Mouse (Mus musculus) forebrain, embryonic 14.5 days (tissue): ENCODE measurements around the gene Adprhl1. TPM values are rescaled to one million over a fixed set of nuclear protein-coding genes. Genes with fewer than 3 reads are reported as not detected.
A peak's percentile ranks its signal among the peaks of the same experiment; 100 is the strongest.

Experiments used
- ATAC-seq: fragments of 200-750 bp; cut with Nextera tagmentation; 2 replicates; pipeline ENCODE4 v1.8.0; 2017; ENCODE audit warnings: mild to moderate bottlenecking, moderate library complexity
- DNase-seq: peaks from one replicate; pipeline ENCODE4 v3.0.0-alpha.2; 2015; ENCODE audit warnings: low spot score
- H3K27ac ChIP-seq: fragments of 300-500 bp; sonication (generic); 2 replicates; pipeline ENCODE4 v1.5.1; 2014; ENCODE audit warnings: low read depth, mild to moderate bottlenecking, control low read depth, low read length, moderate library complexity
- H3K27me3 ChIP-seq: fragments of 300-500 bp; sonication (generic); replicated peaks from 2 replicates; pipeline ENCODE4 v1.6.1; 2014; ENCODE audit warnings: low read length, control low read depth, mixed read lengths; ENCODE audit not compliant: control insufficient read depth, insufficient read depth
- H3K36me3 ChIP-seq: fragments of 300-500 bp; sonication (generic); 2 replicates; pipeline ENCODE4 v1.6.1; 2014; ENCODE audit warnings: low read length, control low read depth; ENCODE audit not compliant: control insufficient read depth, insufficient read depth
- H3K4me1 ChIP-seq: fragments of 300-500 bp; sonication (generic); 2 replicates; pipeline ENCODE4 v1.6.1; 2014; ENCODE audit warnings: antibody characterized with exemption, low read length, control low read depth; ENCODE audit not compliant: control insufficient read depth, insufficient read depth
- H3K4me2 ChIP-seq: fragments of 300-500 bp; sonication (generic); 2 replicates; pipeline ENCODE4 v1.6.1; 2014; ENCODE audit warnings: mild to moderate bottlenecking, control low read depth, low read length
- H3K4me3 ChIP-seq: fragments of 300-500 bp; sonication (generic); 2 replicates; pipeline ENCODE4 v1.5.1; 2014; ENCODE audit warnings: low read depth, low read length, control low read depth
- H3K9ac ChIP-seq: fragments of 300-500 bp; sonication (generic); 2 replicates; pipeline ENCODE4 v1.6.1; 2014; ENCODE audit warnings: mild to moderate bottlenecking, low read length, control low read depth, moderate library complexity
- H3K9me3 ChIP-seq: fragments of 300-500 bp; sonication (generic); replicated peaks from 2 replicates; pipeline ENCODE4 v1.6.1; 2016; ENCODE audit warnings: low read length, control low read depth, mixed read lengths; ENCODE audit not compliant: control insufficient read depth
- WGBS: fragments of 180-500 bp; shearing (Covaris S2); extraction: QIAGEN DNeasy Blood & Tissue Kit; methylation state at CpG from one replicate; pipeline ENCODE4 v1.1.7; 2014; 5-methylcytosine and 5-hydroxymethylcytosine counted together
- polyA plus RNA-seq: library from polyadenylated mRNA; unstranded; fragments of >200 nt; fragmentation: Nextera tagmentation; extraction: Ambion mirVana; gene quantifications from 2 replicates; pipeline ENCODE4 v1.2.1, GENCODE M21; 2014

Adprhl1 gene
- polyA plus RNA-seq, 1 experiment from 2014 or later = not detected

DNA sequence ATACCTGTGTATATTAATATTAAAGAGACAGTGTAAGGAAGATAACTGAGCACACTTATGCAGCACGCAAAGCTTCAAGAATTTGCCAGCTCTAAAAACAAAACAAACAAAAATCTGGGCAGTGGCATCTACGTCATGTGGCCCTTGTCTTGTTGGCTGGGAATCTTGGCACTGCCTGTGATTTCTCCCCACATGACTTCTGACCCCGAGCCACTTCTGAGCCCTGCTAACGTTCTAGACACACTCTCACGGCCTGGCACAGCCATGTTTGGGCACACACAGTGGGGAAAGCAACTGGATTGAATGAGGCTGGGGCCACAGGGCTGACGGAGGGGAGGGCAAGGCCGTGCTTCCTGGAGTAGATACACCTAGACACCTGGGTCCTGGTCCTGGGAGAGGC lies 13.3 kb downstream of the Adprhl1 start:
- Histone ChIP-seq H3K4me3 (no peak overlapping the region), H3K27ac (no peak overlapping the region), H3K9ac (no peak overlapping the region), H3K27me3 (no peaks in the 10 kb centered on the region), H3K9me3 (no peaks in the 10 kb centered on the region), H3K36me3 (no peaks in the 10 kb centered on the region), H3K4me2 (no peak overlapping the region), H3K4me1 (no peaks in the 10 kb centered on the region)
- DNase-seq = no peak
- 86% methylated on average over 7 of the region's 7 CpGs for WGBS
- no peak for ATAC-seq

DNA sequence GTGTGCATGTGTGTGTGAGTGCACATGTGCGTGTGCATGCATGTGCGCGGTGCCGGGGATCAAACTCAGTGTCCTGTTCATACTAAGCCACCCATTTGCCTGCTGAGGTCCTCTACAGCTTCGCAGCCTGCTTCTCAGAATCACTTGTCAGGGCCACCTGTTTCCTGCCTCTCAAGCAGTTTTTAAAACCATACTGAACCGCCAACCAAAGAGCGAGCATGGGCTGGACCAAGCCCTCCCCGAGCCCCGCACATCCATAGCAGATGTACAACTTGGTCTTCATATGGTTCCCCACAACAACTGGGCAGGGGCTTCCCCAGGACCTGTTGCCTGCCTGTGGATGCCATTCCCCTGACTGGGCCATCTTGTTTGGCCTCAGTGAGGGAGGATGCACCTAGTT lies 13.9 kb downstream of the Adprhl1 start:
- Histone ChIP-seq H3K9me3 (no peaks in the 10 kb centered on the region), H3K4me2 (no peak overlapping the region), H3K27ac (no peak overlapping the region), H3K4me1 (no peaks in the 10 kb centered on the region), H3K4me3 (no peak overlapping the region), H3K27me3 (no peaks in the 10 kb centered on the region), H3K36me3 (no peaks in the 10 kb centered on the region), H3K9ac (no peak overlapping the region)
- DNase-seq (no peak), ATAC-seq (no peak)
- WGBS = 95% methylated on average over 9 of the region's 9 CpGs

DNA sequence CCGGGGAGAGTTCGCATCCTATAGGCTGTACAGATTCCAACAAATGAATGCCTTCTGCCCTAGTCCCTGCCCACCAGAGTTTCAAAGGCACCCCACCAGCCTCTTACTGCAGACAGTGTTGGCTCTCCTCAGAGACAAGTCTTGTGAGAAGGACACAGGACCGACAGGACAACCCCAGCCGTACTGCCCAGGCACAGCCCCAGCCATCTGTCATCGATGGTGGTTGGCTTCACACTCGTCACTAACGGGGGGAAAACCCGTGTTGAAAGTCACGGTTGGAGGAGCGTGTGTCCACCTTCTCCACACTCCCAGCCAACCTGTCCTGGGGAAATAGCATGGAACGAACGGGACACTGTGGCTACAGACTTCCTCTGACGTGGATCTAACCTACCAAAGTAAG lies 19.2 kb downstream of the Adprhl1 start:
- 92% methylated on average over 13 of the region's 13 CpGs for WGBS
- Histone ChIP-seq H3K9ac (no peak overlapping the region), H3K4me2 (no peak overlapping the region), H3K36me3 (no peaks in the 10 kb centered on the region), H3K4me1 (no peaks in the 10 kb centered on the region), H3K27ac (no peak overlapping the region), H3K9me3 (no peaks in the 10 kb centered on the region), H3K27me3 (no peaks in the 10 kb centered on the region), H3K4me3 (no peak overlapping the region)
- DNase-seq = no peak
- no peak for ATAC-seq

DNA sequence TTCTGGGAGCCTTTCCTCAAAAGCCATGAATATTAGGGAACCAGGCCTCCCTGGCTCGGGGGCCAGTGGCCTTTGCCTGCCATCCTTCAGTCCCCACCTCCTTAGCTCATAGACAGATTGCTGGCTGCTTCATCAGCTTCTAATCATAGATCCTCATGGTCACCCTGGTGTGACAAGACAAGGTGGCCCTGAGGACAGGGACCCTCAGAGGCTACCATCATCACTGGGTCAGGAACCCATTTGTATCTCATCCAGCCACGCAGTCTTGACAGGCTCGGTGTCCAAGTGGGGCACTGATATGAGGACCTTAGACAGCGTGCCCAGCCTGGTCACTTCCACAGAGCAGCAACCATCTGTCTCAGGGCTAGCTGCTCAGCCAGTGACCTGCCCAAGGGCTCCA lies 23.5 kb downstream of the Adprhl1 start:
- Histone ChIP-seq H3K4me2 (no peak overlapping the region), H3K4me1 (no peaks in the 10 kb centered on the region), H3K9ac (no peak overlapping the region), H3K27me3 (no peaks in the 10 kb centered on the region), H3K27ac (no peak overlapping the region), H3K9me3 (no peaks in the 10 kb centered on the region), H3K36me3 (no peaks in the 10 kb centered on the region), H3K4me3 (no peak overlapping the region)
- DNase-seq (no peak), ATAC-seq (no peak)
- 86% methylated on average over 4 of the region's 4 CpGs for WGBS

DNA sequence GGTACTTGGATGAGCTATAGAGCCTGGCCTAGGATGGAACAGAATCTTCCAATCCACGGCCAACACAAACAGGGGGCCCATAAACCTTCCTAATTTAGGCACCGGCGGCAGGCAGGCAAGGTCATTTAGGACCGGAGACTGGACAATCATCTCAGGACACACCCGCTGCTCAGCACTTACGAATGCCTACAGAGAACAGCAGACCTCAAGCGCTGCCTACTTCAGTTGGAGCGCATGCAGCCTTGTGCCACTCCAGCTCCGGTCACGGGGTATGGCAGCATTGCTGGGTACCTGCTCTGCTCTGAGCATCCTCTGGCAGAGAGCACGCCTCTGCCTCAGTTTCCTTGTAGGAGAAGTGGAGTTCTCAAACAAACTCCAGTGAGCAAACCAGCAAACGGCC lies 24.2 kb downstream of the Adprhl1 start:
- Histone ChIP-seq H3K4me3 (no peak overlapping the region), H3K27me3 (no peaks in the 10 kb centered on the region), H3K4me1 (no peaks in the 10 kb centered on the region), H3K9me3 (no peaks in the 10 kb centered on the region), H3K27ac (no peak overlapping the region), H3K4me2 (no peak overlapping the region), H3K36me3 (no peaks in the 10 kb centered on the region), H3K9ac (no peak overlapping the region)
- DNase-seq = no peak
- 88% methylated on average over 12 of the region's 12 CpGs for WGBS
- ATAC-seq = no peak

DNA sequence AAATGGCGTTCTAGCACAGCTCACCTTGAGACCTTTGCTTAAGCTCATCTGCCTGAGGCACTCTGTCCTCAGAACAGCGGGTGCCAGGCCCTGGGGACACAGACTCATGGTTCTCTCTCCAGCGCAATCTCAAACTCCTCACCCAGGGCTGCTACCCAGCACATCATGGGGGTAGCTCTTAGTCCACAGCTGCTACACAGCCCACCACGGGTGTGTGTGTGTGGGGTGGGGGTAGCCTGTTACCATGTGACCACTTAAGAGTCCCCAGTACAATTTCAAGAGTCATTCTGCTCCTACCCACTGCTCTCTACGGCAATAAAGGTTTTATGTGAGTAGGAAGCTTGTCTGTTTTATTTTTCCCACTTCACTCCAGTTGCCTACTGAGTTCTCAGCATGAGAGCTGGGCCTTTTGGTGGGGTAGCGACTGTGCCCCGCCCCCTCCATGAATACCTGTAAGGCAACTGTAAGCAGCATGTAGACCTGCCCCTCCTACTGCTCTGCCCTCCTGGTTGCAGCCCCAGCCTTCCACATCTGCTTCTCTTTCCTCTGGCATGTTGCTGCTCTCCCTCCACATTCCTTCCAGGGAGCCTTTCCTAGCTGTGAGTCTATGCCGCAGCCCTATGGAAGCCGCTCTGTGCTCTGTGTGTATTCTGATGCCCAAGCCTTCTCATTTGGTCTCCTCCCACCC lies 24.9 kb downstream of the Adprhl1 start:
- Histone ChIP-seq H3K9ac (no peak overlapping the region), H3K4me3 (no peak overlapping the region), H3K4me2 (no peak overlapping the region), H3K27ac (no peak overlapping the region), H3K27me3 (no peaks in the 10 kb centered on the region), H3K36me3 (no peaks in the 10 kb centered on the region), H3K9me3 (no peaks in the 10 kb centered on the region), H3K4me1 (no peaks in the 10 kb centered on the region)
- 60% methylated on average over 9 of the region's 9 CpGs for WGBS
- no peak for ATAC-seq
- DNase-seq = no peak

DNA sequence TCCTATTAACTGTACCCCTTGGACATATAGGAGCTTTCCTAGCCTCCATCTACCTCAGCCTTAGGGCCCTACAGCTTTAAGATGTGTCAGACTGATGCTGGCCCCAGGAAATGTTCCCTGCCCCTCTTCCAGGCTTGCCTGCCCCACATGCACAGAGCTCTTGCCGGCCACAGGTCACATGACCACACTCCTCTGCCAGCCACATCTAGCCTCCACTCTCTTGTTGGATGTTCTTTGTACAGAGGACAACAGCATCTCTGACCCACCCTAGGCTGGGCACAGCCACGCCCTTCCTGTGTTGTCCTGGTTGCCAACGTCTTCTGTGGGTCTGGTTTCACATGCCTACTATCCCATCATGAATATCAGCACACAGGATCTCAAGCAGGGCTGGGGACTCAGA lies 26.8 kb downstream of the Adprhl1 start:
- Histone ChIP-seq H3K9me3 (no peaks in the 10 kb centered on the region), H3K27ac (no peak overlapping the region), H3K36me3 (no peaks in the 10 kb centered on the region), H3K27me3 (no peaks in the 10 kb centered on the region), H3K4me3 (no peak overlapping the region), H3K9ac (no peak overlapping the region), H3K4me2 (no peak overlapping the region), H3K4me1 (no peaks in the 10 kb centered on the region)
- 74% methylated on average over 3 of the region's 3 CpGs for WGBS
- DNase-seq (no peak), ATAC-seq (no peak)

DNA sequence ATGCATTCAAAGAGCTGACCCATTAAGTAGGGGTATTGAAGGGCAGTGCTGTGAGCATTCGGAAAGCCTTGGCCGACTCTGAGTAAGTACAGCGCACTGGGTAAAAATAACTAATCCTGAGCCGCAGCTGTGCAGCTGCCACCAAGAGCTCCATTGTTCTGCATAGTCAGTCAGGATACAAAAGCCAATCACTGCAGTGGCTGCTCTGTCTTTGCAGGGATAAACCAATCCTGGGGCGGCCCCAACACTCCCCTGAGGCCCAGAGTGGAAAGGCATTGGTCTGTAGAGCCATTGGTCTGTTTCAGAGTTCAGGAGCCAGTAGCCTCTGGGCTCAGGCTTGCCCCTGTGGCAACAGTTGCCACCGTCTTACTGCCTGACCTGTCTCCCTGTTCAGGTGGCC lies 27.7 kb downstream of the Adprhl1 start:
- Histone ChIP-seq H3K4me3 (no peak overlapping the region), H3K9ac (no peak overlapping the region), H3K27me3 (no peaks in the 10 kb centered on the region), H3K9me3 (no peaks in the 10 kb centered on the region), H3K4me2 (no peak overlapping the region), H3K4me1 (no peaks in the 10 kb centered on the region), H3K36me3 (no peaks in the 10 kb centered on the region), H3K27ac (no peak overlapping the region)
- ATAC-seq = peak; percentile 71
- peak; percentile 38 for DNase-seq
- WGBS = 7% methylated on average over 6 of the region's 6 CpGs

DNA sequence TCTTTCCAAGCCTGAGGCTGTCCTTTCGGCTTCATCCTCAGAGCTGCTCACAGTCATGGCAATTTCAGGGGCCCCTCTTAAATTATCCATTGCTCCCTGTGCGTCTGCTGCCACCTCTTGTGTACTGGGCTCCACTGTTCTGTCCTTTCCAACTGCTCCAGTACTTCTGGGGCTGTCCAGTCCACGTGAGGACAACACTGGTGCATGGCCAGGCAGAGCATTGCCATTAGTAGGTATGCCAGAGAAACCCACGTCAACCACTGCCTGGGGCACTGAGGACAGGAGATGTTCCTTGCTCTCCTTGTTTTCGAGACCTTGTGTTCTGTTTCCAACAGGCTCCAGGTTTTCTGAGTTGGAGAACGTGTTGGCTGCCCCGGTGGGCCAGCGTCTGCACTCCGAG lies 29.5 kb downstream of the Adprhl1 start:
- no peaks in the 10 kb centered on the region for H3K36me3 ChIP-seq
- ATAC-seq (no peak), DNase-seq (no peak)
- no peak overlapping the region for H3K4me3 ChIP-seq
- no peak overlapping the region for H3K27ac ChIP-seq
- H3K4me1 ChIP-seq = no peaks in the 10 kb centered on the region
- WGBS = 88% methylated on average over 9 of the region's 9 CpGs
- no peak overlapping the region for H3K9ac ChIP-seq
- H3K4me2 ChIP-seq = no peak overlapping the region
- no peaks in the 10 kb centered on the region for H3K27me3 ChIP-seq
- no peaks in the 10 kb centered on the region for H3K9me3 ChIP-seq
